Mouse (Mus musculus) kidney, adult 2 months (tissue): ENCODE measurements at regions not wholly inside any gene's neighbourhood (a gene's known extent, or its start where the extent isn't known, plus 50 kb on each side); places are given as distances from the start of the nearest gene placed in this dataset.
A peak's percentile ranks its signal among the peaks of the same experiment; 100 is the strongest.

Source experiments
- DNase-seq: peaks from one replicate; pipeline ENCODE4 v3.0.0; 2021
- H3K27ac ChIP-seq: fragments of 200-500 bp; 2 replicates; pipeline ENCODE4 v1.5.1; 2012; ENCODE audit warnings: low read depth, low read length, control low read depth, inconsistent platforms; ENCODE audit not compliant: insufficient read depth
- H3K27me3 ChIP-seq: fragments of 200-500 bp; replicated peaks from 2 replicates; pipeline ENCODE4 v1.6.1; 2012; ENCODE audit warnings: mild to moderate bottlenecking, moderate library complexity, low read length, inconsistent platforms; ENCODE audit not compliant: control insufficient read depth, insufficient read depth
- H3K36me3 ChIP-seq: fragments of 200-500 bp; 2 replicates; pipeline ENCODE4 v1.6.1; 2012; ENCODE audit warnings: mild to moderate bottlenecking, moderate library complexity, low read length, inconsistent platforms; ENCODE audit not compliant: control insufficient read depth, insufficient read depth
- H3K4me1 ChIP-seq: fragments of 200-500 bp; 2 replicates; pipeline ENCODE4 v1.6.1; 2011; ENCODE audit warnings: low read length; ENCODE audit not compliant: control insufficient read depth, insufficient read depth
- H3K4me3 ChIP-seq: fragments of 200-500 bp; 2 replicates; pipeline ENCODE4 v1.5.1; 2011; ENCODE audit warnings: mild to moderate bottlenecking, low read depth, low read length, control low read depth; ENCODE audit not compliant: insufficient read depth
- CTCF ChIP-seq: fragments of 200-500 bp; conservative IDR thresholded peaks from 2 replicates; pipeline ENCODE4 v1.5.1; 2011; ENCODE audit warnings: low read depth, mild to moderate bottlenecking, control low read depth, low read length, moderate library complexity, mixed read lengths; ENCODE audit not compliant: insufficient read depth, insufficient read length
- POLR2A ChIP-seq: fragments of 200-500 bp; IDR thresholded peaks from one replicate; pipeline ENCODE4 v1.6.1; 2011; ENCODE audit warnings: low read depth, low read length, control low read depth
- WGBS: fragments of 180-500 bp; shearing (Covaris S2); methylation state at CpG from one replicate; pipeline ENCODE4 v1.1.7; 2018; 5-methylcytosine and 5-hydroxymethylcytosine counted together

- Histone ChIP-seq H3K36me3 (no peaks in the 10 kb centered on the region), H3K4me3 (no peak overlapping the region), H3K27me3 (no peaks in the 10 kb centered on the region; the same call in 1 of the 2 replicates), H3K4me1 (no peaks in the 10 kb centered on the region), H3K27ac (no peak overlapping the region)
- TF ChIP-seq POLR2A (no peak), CTCF (no peak)
- no peak for DNase-seq
- WGBS: 65% methylated on average over 5 of the region's 5 CpGs
Measured at GRCm38 (mm10) chr6:53765302-53765701, 55.3 kb downstream of the Tril start.

- no peak overlapping the region for H3K27ac ChIP-seq
- no peak for TF ChIP-seq CTCF
- TF ChIP-seq POLR2A: no peak
- H3K27me3 ChIP-seq: no peaks in the 10 kb centered on the region; the same call in 1 of the 2 replicates
- no peak for DNase-seq
- no peak overlapping the region for H3K4me3 ChIP-seq
- 51% methylated on average over 9 of the region's 9 CpGs for WGBS
- no peaks in the 10 kb centered on the region for H3K4me1 ChIP-seq
- no peaks in the 10 kb centered on the region for H3K36me3 ChIP-seq
Measured at GRCm38 (mm10) chr6:53762586-53762985, 58.0 kb downstream of the Tril start.

DNA sequence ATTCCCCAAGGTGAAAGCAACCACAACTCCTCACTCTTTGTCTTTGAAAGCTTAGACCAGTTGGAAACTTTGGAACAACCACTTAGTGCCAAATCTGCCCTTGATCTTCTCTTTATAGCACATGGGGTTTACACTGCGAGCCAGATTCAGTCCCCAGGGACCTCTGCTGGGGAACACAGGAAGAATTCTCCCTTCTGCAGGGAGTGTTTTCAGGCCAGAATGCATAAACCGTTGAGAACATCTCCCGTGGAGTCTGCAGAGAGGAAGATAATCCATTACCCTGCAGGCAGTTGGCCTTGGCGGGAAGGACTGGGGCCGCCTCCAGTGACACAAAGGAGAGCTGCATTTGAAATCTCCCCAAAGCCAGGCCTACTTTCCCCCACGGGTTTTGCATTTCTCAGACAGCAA is 60.0 kb downstream of the Tril start:
- no peak for TF ChIP-seq CTCF
- no peak for TF ChIP-seq POLR2A
- Histone ChIP-seq H3K4me3 (no peak overlapping the region), H3K27me3 (no peaks in the 10 kb centered on the region; the same call in 1 of the 2 replicates), H3K27ac (no peak overlapping the region), H3K36me3 (no peaks in the 10 kb centered on the region), H3K4me1 (no peaks in the 10 kb centered on the region)
- 46% methylated on average over 6 of the region's 6 CpGs for WGBS
- DNase-seq: peak; percentile 68

DNA sequence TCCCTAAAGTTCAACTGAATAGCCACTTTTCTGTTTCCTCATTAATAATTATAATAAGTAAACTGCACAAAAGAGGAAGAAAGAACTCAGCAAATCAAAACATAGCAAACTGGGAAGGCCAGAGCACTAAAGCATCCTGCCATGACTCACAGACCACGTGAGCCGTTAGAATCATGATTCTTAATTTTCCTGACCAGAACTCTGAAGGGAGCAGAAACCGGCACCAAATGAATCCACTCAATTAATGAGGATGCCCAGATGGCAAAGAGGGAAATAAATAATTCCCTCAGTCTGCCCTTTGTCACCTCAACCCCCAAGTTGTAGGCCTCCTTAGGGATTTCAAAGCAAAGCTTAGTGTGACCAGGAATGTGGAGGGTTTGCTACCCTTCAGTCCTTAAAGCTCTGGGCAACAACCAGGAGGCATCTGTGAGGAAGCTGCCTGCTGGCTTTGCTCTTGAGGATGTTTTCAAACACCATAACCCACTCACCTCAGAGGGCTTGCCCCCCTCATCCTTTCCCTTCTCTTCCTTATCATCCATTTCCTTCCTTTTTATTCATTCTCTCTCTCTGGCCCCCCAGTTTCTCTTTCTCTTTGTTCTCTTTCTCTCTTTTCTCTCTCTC is 60.8 kb downstream of the Tril start:
- DNase-seq: peak; percentile 26
- H3K4me3 ChIP-seq: no peak overlapping the region
- WGBS: 42% methylated on average over 3 of the region's 3 CpGs
- H3K4me1 ChIP-seq: no peaks in the 10 kb centered on the region
- H3K27ac ChIP-seq: no peak overlapping the region
- no peak for TF ChIP-seq POLR2A
- no peak for TF ChIP-seq CTCF
- H3K27me3 ChIP-seq: no peaks in the 10 kb centered on the region
- no peaks in the 10 kb centered on the region for H3K36me3 ChIP-seq

DNA sequence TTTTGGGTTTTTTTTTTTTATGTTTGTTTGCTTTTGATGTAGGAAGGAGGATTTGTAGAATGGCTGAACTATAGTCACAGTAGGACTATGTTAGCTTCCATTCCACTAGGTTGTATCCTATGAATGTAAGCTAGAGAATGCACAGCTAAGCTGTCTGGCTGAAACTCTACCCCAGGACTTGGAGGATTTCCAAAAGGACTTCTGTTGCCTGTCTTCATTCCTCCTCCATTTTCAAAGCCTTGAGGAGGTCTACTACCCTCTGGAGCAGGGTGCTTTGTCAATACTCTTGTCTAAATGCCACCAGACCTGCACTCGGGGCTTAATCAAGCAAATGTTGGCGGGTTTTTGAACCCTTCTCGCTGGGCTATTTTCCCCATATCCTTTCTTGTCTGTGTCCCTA is 66.3 kb downstream of the Tril start:
- H3K36me3 ChIP-seq: no peaks in the 10 kb centered on the region
- TF ChIP-seq CTCF: no peak
- no peak for TF ChIP-seq POLR2A
- no peak overlapping the region for H3K4me3 ChIP-seq
- WGBS: 92% methylated on average over 3 of the region's 3 CpGs
- DNase-seq: no peak
- H3K27me3 ChIP-seq: no peaks in the 10 kb centered on the region
- H3K27ac ChIP-seq: no peak overlapping the region
- no peaks in the 10 kb centered on the region for H3K4me1 ChIP-seq

DNA sequence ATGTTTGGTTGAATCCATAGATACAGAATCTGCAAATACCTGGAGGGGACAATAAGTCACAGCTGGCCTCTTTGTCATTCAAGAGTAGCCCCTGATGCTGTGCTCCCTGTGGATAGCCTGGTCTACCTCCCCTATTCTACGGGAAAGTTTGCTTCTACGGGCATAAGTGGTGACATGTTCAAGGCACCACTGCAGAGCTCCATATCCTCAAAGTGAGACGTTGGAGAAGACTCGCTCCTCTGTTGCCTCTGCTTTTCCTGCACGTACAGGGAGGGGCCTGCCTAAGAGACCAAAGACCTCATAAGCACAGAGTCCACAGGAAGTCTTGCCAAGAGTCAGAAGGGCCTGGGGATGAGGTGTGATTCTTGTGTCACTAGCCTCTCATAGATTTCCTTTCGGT is 70.1 kb downstream of the Tril start:
- Histone ChIP-seq H3K27ac (no peak overlapping the region), H3K36me3 (no peaks in the 10 kb centered on the region), H3K4me1 (no peaks in the 10 kb centered on the region), H3K27me3 (no peaks in the 10 kb centered on the region), H3K4me3 (no peak overlapping the region)
- TF ChIP-seq POLR2A (no peak), CTCF (no peak)
- WGBS: 71% methylated on average over 6 of the region's 6 CpGs
- no peak for DNase-seq
